Mouse (Mus musculus) megakaryocyte, embryonic 14.5 days (primary cell): ENCODE measurements around the gene Pwwp2b.

Experiments
- FLI1 ChIP-seq: IDR thresholded peaks from 2 replicates; pipeline ENCODE4 v1.6.1; 2012; ENCODE audit warnings: low read length, inconsistent platforms, mixed read lengths
- GATA1 ChIP-seq: IDR thresholded peaks from 3 replicates; pipeline ENCODE4 v1.6.1; 2012; ENCODE audit warnings: mixed read lengths, low read length, inconsistent platforms, borderline replicate concordance

DNA sequence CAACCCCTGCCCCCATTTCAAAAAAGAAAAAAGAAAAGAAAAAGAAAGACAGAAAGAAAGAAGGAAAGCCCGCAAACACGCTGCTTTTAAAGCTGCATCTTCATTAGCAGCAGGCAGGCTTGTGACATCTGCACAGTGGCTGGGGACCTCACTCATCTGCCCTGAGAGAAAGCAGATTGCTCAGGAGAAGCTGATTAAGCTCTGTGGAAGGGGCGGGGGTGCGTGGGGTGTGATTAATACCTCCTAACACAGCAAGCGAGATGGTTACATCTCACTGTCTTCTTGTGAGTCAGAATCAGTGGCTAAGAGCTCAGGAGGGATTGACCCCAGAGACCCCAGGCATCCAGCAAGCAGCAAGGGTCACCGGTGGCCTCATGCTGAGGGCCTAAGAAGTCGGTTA, 29.3 kb downstream of the Pwwp2b start:
- no peak for TF ChIP-seq GATA1
- no peak for TF ChIP-seq FLI1
